Mouse (Mus musculus): ENCODE measurements around the gene Atn1.
A peak's percentile ranks its signal among the peaks of the same experiment; 100 is the strongest.

Gene Atn1

GRCm38 (mm10) chr6:124767920-124768703, 11.8 kb upstream of the Atn1 start:
- DNase-seq (ENCODE audit: low read depth, low spot score) = no peak

- no peak for DNase-seq (ENCODE audit: low read depth, low spot score)
Observed at GRCm38 (mm10) chr6:124767536-124767919, 11.2 kb upstream of the Atn1 start.

GRCm38 (mm10) chr6:124765951-124766350, 9.6 kb upstream of the Atn1 start:
- no peak for DNase-seq (ENCODE audit: low read depth, low spot score)

GRCm38 (mm10) chr6:124759259-124759658, 2.9 kb upstream of the Atn1 start:
- DNase-seq (ENCODE audit: low read depth, low spot score) = peak; percentile 42

DNA sequence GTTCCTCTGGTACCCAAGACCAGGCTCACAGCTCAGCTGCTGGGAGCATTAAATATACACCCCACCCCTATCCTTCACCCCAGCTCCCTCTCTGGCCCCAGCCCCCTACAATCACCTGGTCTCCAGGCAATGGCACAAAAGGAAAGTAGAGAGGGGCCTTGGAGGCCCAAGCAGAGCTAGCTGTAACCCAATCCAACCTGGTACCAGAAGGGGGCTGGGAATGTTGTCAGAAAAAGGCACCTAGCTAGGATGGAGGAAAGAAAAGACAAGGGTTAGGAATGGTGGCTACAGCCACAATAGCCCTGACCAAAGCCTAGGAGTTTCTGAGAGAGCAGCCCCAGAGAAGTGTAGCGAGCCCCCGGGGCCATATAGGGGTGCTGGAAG, 2.5 kb upstream of the Atn1 start:
- DNase-seq (ENCODE audit: low read depth, low spot score) = no peak

DNA sequence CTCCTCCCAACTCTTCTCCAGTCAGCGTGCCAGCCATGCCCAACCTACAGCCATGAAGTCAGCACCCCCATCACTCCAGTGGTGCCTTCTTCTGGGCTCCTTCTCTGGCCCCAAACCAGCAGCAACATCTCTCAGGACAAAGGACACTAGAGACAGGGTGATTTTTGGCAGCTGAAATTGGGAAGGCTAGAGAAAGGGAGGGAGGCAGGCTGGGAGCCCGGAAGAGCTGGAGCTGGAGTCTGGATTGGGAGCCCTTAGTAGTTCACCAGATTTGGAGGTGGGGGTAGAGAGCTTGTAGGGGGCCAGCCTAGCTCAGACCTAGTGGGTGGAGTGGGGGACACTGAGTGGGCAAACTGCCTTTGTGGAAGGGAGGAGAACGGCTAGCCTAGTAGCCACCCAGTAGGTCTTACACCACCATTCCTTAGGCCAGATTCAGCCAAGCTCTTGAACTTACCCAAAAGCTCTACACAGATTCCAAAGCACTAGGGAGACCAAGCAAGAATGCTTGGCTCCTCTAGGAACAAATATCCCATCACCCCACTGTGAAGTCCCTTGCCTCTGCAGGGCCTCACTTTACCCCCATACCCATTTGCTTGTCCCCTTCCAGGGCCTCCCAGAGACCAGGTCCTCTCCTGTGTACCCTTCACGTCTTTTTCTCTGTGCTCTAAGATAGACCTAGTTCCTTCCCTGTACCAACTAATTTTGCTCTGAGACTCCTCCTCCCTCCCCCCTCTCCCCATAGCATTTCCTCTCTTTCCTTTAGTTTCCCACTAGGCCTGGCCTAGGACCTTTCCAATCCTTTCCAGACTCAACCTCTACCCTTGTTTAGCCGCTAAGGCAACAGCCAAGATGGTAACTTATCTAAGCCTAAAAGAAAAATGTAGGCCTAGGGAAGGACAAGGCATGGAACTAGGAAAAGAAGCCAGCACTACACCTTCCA, 1.9 kb upstream of the Atn1 start:
- DNase-seq (ENCODE audit: low read depth, low spot score) = no peak

DNA sequence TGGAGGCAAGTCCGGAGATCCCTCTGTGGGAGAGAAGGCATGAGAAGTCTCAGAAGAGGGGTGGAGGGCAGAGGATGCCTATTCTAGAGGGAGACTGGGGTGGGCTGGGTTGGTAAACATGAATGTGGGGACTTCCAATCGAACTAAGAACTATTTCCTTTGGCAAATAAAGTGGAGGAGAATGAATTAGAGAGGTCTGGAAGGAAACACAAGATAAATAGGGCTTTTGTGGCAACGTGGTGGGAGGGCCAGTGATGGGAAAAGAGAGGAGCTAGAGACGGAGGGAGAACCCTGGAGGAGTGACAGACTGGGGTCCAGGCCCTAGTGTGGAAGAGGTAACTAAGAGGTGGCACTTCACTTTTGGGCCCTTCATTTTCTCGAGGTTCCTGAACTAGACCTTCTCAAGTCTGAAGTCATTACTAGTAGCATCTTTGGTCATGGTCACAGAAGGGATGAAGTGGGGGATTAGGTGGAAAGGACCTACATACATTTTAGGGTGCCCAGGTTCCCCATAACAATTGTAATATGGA, 1.1 kb upstream of the Atn1 start:
- no peak for DNase-seq (ENCODE audit: low read depth, low spot score)

- no peak for DNase-seq (ENCODE audit: low read depth, low spot score)
Observed at GRCm38 (mm10) chr6:124756652-124757350, 477 bp upstream of the Atn1 start.

- DNase-seq (ENCODE audit: low read depth, low spot score) = no peak
Observed at GRCm38 (mm10) chr6:124755306-124755705, 1.0 kb downstream of the Atn1 start.

GRCm38 (mm10) chr6:124753861-124754260, 2.5 kb downstream of the Atn1 start:
- DNase-seq (ENCODE audit: low read depth, low spot score) = no peak

DNA sequence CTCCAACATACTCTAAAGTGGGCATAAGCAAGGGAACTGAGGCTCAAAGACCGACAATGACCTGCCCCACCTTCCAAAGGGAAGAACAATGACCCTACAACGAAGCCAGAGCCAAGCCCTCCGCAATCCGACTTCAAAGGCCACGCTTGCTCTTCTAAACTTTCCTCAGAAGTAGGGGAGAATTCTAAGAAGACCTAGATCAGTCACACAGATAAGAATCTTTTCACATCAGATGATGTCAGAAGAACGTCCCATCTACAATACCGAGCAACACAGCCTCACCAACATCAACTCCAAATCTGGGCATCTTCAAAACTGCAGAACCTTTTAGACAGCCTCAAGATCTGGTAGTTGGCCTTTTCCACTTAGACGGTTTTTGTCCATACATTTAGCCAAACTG, 5.9 kb downstream of the Atn1 start:
- no peak for DNase-seq (ENCODE audit: low read depth, low spot score)

DNA sequence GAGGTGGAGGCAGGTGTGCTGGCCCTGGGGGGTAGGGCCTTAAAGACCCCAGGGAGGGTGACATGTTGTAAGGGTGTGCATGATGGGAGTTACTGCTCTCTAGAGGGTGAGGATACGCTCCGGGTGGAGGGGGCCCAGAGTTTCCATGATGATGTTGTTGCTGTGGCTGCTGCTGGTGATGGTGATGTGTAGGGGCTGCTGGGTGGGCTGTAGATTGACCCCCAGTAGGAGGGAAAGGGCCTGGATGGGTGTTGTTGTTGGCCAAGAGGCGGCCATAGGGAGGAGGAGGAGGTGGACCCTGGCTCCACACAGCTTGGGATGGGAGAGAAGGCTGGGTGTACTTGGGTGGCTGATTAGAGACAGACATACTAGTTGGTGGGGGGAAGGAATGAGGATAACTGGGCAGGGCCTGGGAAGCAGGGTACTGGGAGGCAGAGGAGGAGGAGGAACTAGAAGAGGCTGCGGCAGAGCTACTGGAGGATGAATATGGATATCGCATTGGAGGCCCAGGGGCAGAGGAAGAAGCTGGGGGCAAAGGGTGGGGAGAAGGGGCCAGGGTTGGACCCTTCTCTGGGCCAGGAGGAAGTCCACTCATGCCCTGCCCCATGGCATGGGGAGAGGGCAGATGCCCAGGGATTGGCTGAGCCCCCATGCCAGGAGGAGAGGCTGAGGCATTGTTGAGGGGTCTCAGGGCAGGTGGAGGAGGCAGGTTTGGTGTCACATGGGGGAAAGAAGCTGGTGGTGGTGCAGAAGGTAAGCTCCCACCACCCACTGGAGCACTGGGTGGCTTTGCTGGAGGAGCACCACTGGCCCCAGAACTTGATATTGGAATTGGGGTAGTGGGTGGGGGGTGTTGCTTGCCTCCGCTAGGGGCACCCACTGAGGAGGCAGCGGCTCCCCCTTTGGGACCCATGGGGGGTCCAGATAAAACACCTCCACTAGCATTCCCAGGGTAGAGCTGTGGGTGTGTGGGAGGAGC, 9.4 kb downstream of the Atn1 start:
- DNase-seq (ENCODE audit: low read depth, low spot score) = no peak

DNA sequence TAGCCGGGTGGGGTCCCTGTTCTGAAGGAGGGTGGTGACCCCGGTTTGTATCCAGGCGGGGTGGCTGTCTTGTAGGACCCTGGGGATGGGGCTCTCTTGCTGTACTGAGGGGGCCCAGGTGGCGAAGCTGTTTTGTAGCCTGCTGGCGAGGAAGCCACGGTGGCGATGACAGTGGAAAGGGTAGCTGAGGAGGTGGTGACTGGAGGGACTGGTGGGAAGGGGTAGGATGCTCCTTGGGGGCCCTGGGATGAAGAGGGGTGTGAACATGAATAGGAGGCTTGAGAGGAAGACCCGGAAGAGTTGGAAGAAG, 10.1 kb downstream of the Atn1 start:
- DNase-seq (ENCODE audit: low read depth, low spot score) = no peak

DNA sequence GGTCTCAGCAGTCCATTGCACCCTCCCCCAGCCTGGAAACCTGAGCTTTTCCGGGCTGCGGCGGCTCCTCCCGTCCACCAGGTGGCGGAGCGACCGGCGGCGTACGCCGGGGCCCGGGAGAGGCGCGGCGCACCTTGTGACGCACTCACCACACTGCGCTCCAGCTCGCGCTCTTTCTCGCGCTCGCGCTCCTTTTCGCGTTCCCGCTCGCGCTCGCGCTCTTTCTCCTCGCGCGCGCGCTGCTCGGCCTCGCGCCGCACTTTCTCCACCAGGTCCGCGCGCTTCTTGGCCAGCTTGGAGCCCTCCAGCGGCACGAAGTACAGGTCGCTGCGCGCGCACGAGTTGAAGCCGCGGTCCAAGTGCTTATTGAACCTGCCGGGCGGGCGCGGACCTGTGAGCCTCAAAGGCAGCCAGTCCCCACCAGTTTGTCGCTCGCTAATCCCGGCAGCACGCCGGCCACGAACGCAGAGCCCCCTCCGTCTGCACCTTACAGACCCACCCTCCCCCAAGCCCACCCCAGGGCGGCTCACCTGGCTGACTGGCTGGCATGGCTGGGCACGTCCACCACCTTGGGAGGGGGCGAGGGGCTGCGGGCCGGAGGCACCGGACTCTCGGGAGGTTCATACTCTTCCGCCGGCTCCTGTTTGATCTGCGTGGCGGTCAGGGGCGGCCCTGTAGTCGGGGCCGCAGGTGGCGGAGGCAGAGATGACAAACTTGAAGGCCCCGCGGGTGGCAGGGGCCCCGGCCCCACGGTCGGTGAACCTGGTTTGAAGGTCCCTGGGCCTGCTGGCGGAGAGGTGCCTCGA, 10.6 kb downstream of the Atn1 start:
- peak; percentile 82 for DNase-seq (ENCODE audit: low read depth, low spot score)

DNA sequence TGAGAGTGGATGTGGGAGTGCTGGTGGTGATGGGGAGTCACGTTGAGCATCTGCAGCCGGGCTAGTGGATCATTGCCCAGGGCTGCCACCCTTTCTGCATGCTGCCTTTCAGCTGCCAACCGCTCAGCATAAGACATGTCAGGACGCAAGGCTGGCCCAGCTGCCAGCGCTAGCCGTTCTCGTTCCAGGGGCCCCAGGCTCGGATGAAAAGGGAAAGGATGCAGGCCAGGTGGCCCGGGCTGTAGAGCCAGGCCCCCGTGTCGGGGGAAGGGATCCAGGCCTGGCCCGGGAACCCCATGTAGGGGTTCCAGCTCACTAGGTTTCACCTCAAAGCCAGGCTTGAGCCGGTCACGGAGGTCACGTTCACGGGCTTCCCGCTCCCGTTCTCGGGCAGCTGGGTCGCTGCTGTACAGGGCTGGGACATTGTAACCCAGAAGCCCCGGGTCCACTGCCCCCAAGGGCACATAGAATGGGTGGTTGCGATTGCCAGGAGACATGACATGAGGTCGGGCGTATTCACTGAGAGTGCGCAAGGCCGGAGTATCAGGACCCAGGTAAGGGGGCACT, 11.5 kb downstream of the Atn1 start:
- no peak for DNase-seq (ENCODE audit: low read depth, low spot score)

DNA sequence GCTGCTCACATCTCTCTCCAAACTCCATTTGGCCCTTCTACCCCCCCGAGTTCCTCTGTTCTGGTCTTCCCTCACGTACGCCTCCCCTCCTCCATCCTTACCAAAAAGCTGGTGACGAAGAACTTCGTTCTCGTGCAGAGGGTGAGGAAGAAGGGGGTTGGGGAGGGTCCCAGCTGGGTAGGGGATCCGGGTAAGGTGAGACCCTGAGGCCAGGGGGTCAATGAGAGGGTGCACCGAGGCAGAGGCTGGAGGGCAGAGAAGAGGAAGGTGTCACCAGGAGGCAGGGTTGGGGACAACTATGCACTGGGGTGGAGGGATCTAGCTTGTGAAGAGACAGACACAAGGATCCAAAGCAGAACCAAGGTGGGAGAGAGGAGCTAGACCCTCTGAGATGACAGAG, 12.7 kb downstream of the Atn1 start:
- no peak for DNase-seq (ENCODE audit: low read depth, low spot score)

GRCm38 (mm10) chr6:124742839-124743514, 13.3 kb downstream of the Atn1 start:
- no peak for DNase-seq (ENCODE audit: low read depth, low spot score)

- DNase-seq (ENCODE audit: low read depth, low spot score) = no peak
Observed at GRCm38 (mm10) chr6:124741842-124742241, 14.5 kb downstream of the Atn1 start.
